Mouse (Mus musculus) limb, embryonic 11.5 days (tissue): ENCODE results near the gene AW011738. TPM values are rescaled to one million over a fixed set of nuclear protein-coding genes. Genes with fewer than 3 reads are reported as not detected.

Experiments used
- ATAC-seq: fragments of 200-750 bp; cut with Nextera tagmentation; 2 replicates; pipeline ENCODE4 v1.8.0; 2017; ENCODE audit warnings: low read depth; ENCODE audit not compliant: insufficient number of reproducible peaks, low FRiP score, low TSS enrichment
- DNase-seq: peaks from one replicate; pipeline ENCODE4 v3.0.0-alpha.2; 2015; ENCODE audit warnings: low spot score
- H3K27ac ChIP-seq: fragments of 300-500 bp; sonication (generic); replicated peaks from 2 replicates; pipeline ENCODE4 v1.5.1; 2014; ENCODE audit warnings: low read depth, mild to moderate bottlenecking, low read length
- H3K27me3 ChIP-seq: fragments of 300-500 bp; sonication (generic); 2 replicates; pipeline ENCODE4 v1.6.1; 2014; ENCODE audit warnings: mild to moderate bottlenecking, low read length, mixed read lengths; ENCODE audit not compliant: control insufficient read depth, insufficient read depth
- H3K36me3 ChIP-seq: fragments of 300-500 bp; sonication (generic); 2 replicates; pipeline ENCODE4 v1.6.1; 2014; ENCODE audit warnings: mild to moderate bottlenecking, low read length, moderate library complexity, mixed read lengths; ENCODE audit not compliant: control insufficient read depth, insufficient read depth
- H3K4me1 ChIP-seq: fragments of 300-500 bp; sonication (generic); 2 replicates; pipeline ENCODE4 v1.6.1; 2014; ENCODE audit warnings: low read length, mixed read lengths; ENCODE audit not compliant: control insufficient read depth, insufficient read depth
- H3K4me2 ChIP-seq: fragments of 300-500 bp; sonication (generic); 2 replicates; pipeline ENCODE4 v1.6.1; 2014; ENCODE audit warnings: low read depth, mild to moderate bottlenecking, moderate library complexity; ENCODE audit not compliant: severe bottlenecking
- H3K4me3 ChIP-seq: fragments of 300-500 bp; sonication (generic); 2 replicates; pipeline ENCODE4 v1.5.1; 2014; ENCODE audit warnings: low read depth, low read length
- H3K9ac ChIP-seq: fragments of 300-500 bp; sonication (generic); 2 replicates; pipeline ENCODE4 v1.6.1; 2014; ENCODE audit warnings: mild to moderate bottlenecking, low read length
- H3K9me3 ChIP-seq: fragments of 300-500 bp; sonication (generic); 2 replicates; pipeline ENCODE4 v1.6.1; 2016; ENCODE audit warnings: low read length; ENCODE audit not compliant: control insufficient read depth
- WGBS: fragments of 180-500 bp; shearing (Covaris S2); extraction: QIAGEN DNeasy Blood & Tissue Kit; methylation state at CpG from one replicate; pipeline ENCODE4 v1.1.7; 2014; 5-methylcytosine and 5-hydroxymethylcytosine counted together
- polyA plus RNA-seq: library from polyadenylated mRNA; unstranded; fragments of >200 nt; fragmentation: Nextera tagmentation; extraction: Ambion mirVana; gene quantifications from 2 replicates; pipeline ENCODE4 v1.2.1, GENCODE M21; 2014

The AW011738 gene
- polyA plus RNA-seq, 1 experiment from 2014 or later = 0.28 TPM

DNA sequence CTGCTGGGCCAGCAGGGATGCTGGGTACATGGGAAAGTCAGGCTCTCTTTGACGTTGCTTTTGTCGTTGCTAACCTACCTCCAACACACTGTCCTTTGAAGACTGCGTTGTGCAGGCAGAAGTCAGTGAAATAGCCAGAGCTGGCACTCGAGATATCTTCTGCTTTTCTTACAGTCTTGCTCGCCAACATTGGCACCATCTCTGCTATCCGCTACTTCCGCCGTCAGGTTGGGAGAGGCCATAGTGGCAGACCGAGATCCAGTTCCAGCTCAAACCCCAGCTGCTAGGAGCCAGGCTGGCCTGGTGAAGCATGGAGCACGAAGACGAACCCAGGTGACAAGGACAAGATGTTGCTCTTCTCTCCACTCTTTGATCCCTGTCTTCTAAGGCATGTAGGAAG, 16.8 kb downstream of the AW011738 start:
- no peaks in the 10 kb centered on the region for H3K4me1 ChIP-seq
- no peaks in the 10 kb centered on the region for H3K27me3 ChIP-seq
- WGBS = 93% methylated on average over 11 of the region's 11 CpGs
- DNase-seq (no peak), ATAC-seq (no peak)
- no peak overlapping the region for H3K9ac ChIP-seq
- no peak overlapping the region for H3K4me2 ChIP-seq
- H3K27ac ChIP-seq = no peak overlapping the region
- no peaks in the 10 kb centered on the region for H3K9me3 ChIP-seq
- H3K36me3 ChIP-seq = no peaks in the 10 kb centered on the region
- H3K4me3 ChIP-seq = no peak overlapping the region

DNA sequence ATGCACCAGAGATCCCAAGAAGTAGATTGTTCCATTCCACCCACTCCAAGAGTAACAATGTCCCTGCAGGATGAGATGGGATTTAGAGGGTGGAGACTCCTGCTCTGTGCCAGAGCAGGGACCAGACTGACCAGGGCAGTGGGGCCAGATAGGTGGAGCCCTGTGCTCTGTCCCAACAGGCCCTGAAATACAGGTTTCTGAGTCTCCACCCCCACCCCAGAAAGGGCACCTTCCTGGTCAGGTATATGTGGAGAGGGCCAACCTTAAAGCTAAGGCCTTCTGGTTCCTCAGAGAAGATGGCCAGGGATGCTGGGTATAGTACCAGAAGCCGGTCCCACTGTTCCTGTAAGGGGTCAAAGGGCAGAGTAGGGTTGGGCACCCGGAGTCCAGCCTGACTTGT, 21.2 kb downstream of the AW011738 start:
- peaks cover 2% of the 10 kb centered on the region; the same call in 1 of the 2 replicates for H3K27me3 ChIP-seq
- no peak overlapping the region for H3K4me3 ChIP-seq
- 76% methylated on average over 2 of the region's 2 CpGs for WGBS
- no peak overlapping the region for H3K27ac ChIP-seq
- H3K9me3 ChIP-seq = no peaks in the 10 kb centered on the region
- ATAC-seq (no peak), DNase-seq (no peak)
- no peaks in the 10 kb centered on the region; the same call in 1 of the 2 replicates for H3K36me3 ChIP-seq
- peaks cover 3% of the 10 kb centered on the region; the same call in 1 of the 2 replicates for H3K4me1 ChIP-seq
- no peak overlapping the region for H3K4me2 ChIP-seq
- no peak overlapping the region for H3K9ac ChIP-seq

DNA sequence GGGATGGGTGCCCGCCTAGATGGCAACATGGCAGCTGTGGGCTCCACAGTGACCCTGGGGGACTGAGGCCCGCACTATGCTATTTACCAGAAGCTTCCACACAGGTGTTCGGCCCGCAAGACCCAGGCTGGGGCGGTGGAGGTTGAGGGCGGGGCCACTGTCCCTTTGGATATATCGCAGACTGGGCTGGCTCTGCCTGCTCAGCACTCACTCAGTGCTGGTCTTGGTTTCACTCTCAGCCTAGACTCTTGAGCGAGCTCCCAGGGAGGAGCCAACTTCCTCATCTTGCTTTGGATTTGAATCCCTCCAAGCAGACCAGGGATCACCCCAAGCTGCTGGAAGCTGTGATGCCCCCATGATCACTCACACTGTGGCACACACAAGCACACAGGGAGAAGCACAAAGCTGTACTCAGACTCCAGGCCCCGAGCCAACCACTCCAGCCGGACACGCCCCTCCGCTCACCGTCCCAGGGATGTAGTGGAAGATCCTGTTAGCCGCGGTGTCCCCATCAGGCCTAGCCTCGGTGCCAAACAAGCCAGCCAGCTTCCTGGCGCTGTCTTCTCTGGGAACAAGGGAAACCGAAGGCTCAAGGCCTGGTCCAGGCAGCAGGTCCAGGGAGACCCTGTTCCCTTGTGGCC, 24.8 kb downstream of the AW011738 start:
- DNase-seq (no peak), ATAC-seq (no peak)
- Histone ChIP-seq H3K4me2 (peak overlapping the region; percentile 20), H3K9me3 (no peaks in the 10 kb centered on the region), H3K4me3 (no peak overlapping the region), H3K36me3 (peaks cover 16% of the 10 kb centered on the region), H3K9ac (no peak overlapping the region; the same call in 1 of the 2 replicates), H3K27ac (no peak overlapping the region), H3K4me1 (peaks cover 3% of the 10 kb centered on the region; the same call in 1 of the 2 replicates), H3K27me3 (peaks cover 2% of the 10 kb centered on the region; the same call in 1 of the 2 replicates)
- WGBS = 29% methylated on average over 18 of the region's 18 CpGs

DNA sequence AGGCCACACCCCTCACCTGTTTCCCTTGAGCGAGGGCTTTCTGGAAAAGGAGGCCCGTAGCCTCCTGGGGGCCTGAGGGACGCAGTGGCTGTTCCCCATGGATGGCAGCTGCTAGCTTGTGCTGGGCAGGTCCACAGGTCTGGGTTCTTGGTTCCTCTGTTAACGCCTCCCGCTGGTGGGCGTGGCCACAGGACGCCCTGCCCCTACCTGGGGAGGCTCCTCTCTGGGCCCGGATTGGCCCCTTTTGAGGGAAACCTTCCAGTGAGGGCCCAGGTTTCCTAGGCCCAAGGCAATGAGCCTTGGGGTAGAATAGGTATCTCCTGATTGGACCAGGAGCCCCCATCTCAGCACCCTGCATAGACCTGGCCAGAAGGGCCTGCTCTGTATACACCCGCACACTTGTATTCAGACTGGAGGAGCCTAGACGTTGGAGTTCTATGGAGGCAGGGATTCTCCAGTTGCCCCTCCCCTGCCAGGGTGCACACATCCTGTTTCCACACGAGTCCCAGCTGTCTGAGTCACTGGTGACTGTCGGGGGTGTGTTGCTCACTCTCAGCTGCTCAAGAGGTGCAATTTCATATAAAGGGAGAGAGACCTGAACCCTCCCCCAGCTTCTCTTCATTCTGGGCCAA, 25.4 kb downstream of the AW011738 start:
- Histone ChIP-seq H3K27ac (no peak overlapping the region), H3K4me2 (peak overlapping the region; percentile 20; the same call in 1 of the 2 replicates), H3K9me3 (no peaks in the 10 kb centered on the region), H3K9ac (no peak overlapping the region; the same call in 1 of the 2 replicates), H3K4me1 (peaks cover 4% of the 10 kb centered on the region), H3K4me3 (no peak overlapping the region), H3K36me3 (peaks cover 16% of the 10 kb centered on the region), H3K27me3 (peaks cover 2% of the 10 kb centered on the region; the same call in 1 of the 2 replicates)
- 23% methylated on average over 12 of the region's 12 CpGs for WGBS
- ATAC-seq (no peak), DNase-seq (no peak)

DNA sequence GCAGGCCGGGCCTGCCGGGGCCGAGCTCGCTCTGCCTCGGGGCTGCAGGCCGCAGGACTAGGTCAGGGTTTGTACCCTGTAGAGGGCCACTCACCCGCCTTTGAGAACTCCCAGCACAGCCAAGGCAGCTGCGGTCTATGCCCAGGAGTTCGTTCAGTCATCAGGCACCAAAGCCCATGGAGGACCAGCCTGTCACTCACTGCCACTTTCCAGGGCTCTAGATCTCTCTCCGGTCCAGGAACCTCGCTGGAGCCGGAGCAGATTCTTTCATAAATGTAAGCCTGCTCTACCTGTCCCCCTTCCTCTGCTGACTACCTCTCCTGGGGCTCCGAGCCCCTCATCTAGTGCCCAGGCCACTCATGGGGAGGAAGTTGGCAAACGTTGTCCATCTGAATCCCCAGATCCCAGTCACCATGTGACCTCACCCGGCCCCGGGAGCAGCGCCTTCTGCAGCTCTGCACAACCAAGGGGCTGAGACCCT, 31.0 kb downstream of the AW011738 start:
- peak overlapping the region; percentile 74 for H3K9ac ChIP-seq
- H3K4me2 ChIP-seq = peak overlapping the region; percentile 94
- peak overlapping the region; percentile 70 for H3K4me3 ChIP-seq
- H3K36me3 ChIP-seq = peaks cover 29% of the 10 kb centered on the region
- 1% methylated on average over 17 of the region's 17 CpGs for WGBS
- H3K27ac ChIP-seq = peak overlapping the region; percentile 73; the same call in 1 of the 2 replicates
- ATAC-seq (no peak), DNase-seq (peak; percentile 58)
- no peaks in the 10 kb centered on the region for H3K27me3 ChIP-seq
- peaks cover 6% of the 10 kb centered on the region for H3K4me1 ChIP-seq
- no peaks in the 10 kb centered on the region for H3K9me3 ChIP-seq

DNA sequence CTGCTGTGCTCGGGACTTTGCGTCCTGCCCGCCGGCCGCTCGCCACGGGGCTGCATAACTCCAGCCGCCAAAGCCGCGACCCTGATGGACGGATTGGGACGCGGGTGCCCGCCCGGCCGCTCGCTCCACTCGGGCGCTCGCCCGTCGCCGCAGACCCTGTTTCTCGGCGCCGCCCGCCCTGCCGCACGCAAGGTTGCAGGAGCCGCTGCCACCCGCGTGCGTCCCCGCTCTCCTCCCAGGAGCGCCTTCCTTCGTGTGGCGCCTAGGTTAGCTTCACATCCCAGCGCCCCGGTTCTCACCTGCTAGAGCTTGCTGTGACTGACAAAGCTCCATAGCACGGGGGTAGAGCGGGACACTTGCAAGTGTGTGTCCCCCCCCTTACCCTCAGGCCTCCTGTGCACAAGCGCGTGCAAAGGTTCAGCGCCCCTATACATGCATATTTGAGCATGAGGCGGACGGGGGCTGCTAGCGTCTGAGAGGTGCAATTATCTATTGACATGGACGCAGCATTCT, 31.7 kb downstream of the AW011738 start, which contains the start of gene Plekhn1:
Plekhn1 (minus strand) TSS at position 157 of the 513 bp plus-strand sequence.
- Histone ChIP-seq H3K27me3 (no peaks in the 10 kb centered on the region), H3K9ac (peak within 1 kb of the TSS; percentile 75), H3K9me3 (no peaks in the 10 kb centered on the region), H3K4me3 (peak within 1 kb of the TSS; percentile 91), H3K4me1 (peaks cover 6% of the 10 kb centered on the region), H3K4me2 (peak within 1 kb of the TSS; percentile 94), H3K27ac (peak within 1 kb of the TSS; percentile 73), H3K36me3 (peaks cover 35% of the 10 kb centered on the region)
- peak; percentile 87 for DNase-seq
- ATAC-seq = peak; percentile 48
- WGBS = under 1% methylated on average over 39 of the region's 48 CpGs

DNA sequence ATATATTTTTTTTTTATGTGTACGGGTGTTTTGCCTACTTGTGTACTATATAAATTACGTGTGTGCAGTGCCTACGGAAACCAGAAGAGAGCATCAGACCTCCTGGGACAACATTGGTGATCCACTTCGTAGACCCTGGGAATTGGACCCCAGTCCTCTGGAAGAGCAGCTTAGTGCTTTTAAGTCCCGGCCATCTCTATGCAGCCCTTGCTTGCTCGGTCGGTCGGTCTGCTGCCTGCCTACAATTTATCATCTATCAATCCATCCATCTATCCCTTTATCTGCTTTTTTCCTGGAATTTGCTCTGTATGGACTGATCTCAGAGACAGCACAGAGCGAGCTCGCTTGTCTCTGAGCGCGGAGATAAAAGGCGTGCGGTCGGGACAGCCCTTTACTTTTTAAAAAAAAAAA, 32.3 kb downstream of the AW011738 start:
- no peaks in the 10 kb centered on the region for H3K9me3 ChIP-seq
- H3K9ac ChIP-seq = peak overlapping the region; percentile 75; the same call in 1 of the 2 replicates
- peaks cover 40% of the 10 kb centered on the region for H3K36me3 ChIP-seq
- WGBS = 2% methylated on average over 15 of the region's 15 CpGs
- peak overlapping the region; percentile 52 for H3K4me2 ChIP-seq
- H3K27ac ChIP-seq = no peak overlapping the region
- H3K4me1 ChIP-seq = peaks cover 6% of the 10 kb centered on the region
- ATAC-seq = peak; percentile 40; the same call in 1 of the 2 replicates
- no peaks in the 10 kb centered on the region for H3K27me3 ChIP-seq
- H3K4me3 ChIP-seq = peak overlapping the region; percentile 91
- DNase-seq = no peak

DNA sequence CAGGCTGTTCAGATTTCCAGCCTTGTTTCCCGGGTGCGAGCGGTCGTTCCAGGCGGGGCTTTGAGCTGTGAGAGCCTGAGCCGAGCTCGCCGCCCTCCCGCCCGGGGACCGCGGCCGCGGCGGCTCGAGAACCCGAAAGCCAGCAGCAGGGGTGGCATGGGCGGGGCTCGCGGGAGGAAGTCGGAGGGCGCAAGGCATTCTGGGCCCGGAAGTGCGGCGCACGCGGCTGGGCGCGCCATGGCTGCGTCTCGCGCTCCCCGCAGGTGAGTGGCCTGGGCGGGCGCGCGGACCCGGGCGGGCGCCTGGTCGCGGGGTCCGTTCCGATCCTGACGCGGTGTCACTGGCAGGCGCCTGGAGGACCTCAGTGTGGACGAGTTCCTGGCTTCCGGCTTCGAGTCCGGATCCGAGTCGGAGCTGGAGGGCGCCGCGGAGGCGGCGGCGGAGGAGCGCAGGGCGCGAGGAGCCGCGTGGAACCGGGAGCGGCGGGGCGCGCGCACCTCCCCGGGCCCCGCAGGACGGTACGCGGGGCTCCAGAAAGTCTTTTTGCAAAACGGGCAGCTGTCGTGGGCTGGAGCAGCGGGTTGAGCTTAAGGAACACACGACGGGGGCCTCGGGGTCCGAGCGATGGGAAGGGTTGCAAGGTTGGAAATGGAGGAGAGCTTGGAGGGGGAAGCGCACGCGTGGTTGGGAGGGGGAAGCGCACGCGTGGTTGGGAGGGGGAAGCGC, 32.9 kb downstream of the AW011738 start, which contains the start of gene Noc2l:
Noc2l (plus strand) TSS at position 203 of the 726 bp plus-strand sequence.
- peak within 1 kb of the TSS; percentile 92 for H3K27ac ChIP-seq
- no peaks in the 10 kb centered on the region for H3K9me3 ChIP-seq
- under 1% methylated on average over 89 of the region's 90 CpGs for WGBS
- H3K4me3 ChIP-seq = peak within 1 kb of the TSS; percentile 91
- peak within 1 kb of the TSS; percentile 75 for H3K9ac ChIP-seq
- H3K4me2 ChIP-seq = peak within 1 kb of the TSS; percentile 94
- peak; percentile 77 for ATAC-seq
- no peaks in the 10 kb centered on the region for H3K27me3 ChIP-seq
- peaks cover 6% of the 10 kb centered on the region for H3K4me1 ChIP-seq
- H3K36me3 ChIP-seq = peaks cover 41% of the 10 kb centered on the region
- DNase-seq = peak; percentile 95
